Mouse (Mus musculus): ENCODE data around the gene Etfrf1.

Etfrf1 gene

GRCm38 (mm10) chr6:145210816-145211338 is at the start of gene Etfrf1, which contains the start of gene Casc1:
Etfrf1 (plus strand) TSS chr6:145211134.
Casc1 (minus strand) TSS chr6:145211005.
- DNase-seq (ENCODE audit: low read depth, low spot score) = peak; percentile 99

GRCm38 (mm10) chr6:145171892-145172606 is 38.9 kb upstream of the Etfrf1 start:
- no peak for DNase-seq (ENCODE audit: low read depth, low spot score)

- DNase-seq (ENCODE audit: low read depth, low spot score) = peak; percentile 23
Measured at GRCm38 (mm10) chr6:145173781-145174191, 37.1 kb upstream of the Etfrf1 start.

DNA sequence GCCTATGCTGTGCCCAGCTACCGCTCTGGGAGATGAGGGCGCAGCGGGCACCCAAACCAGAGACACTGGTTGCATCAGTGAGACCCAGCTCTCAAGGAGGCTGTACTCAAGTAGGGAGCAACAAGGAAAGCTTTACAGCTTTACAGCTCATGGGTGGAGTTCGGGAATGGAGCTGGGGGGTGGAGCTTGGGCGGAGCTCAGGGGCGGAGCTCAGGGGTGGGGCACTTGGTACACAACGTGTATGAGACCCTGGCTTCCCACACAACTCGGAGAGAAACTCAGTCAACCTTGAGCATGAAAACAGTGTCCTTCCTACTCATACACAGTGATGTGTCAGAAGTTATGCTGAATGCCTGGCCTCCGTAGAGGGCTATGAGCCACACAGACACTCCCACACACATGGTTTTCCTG is 35.4 kb upstream of the Etfrf1 start:
- DNase-seq (ENCODE audit: low read depth, low spot score) = no peak

GRCm38 (mm10) chr6:145176474-145176873 is 34.5 kb upstream of the Etfrf1 start:
- no peak for DNase-seq (ENCODE audit: low read depth, low spot score)

DNA sequence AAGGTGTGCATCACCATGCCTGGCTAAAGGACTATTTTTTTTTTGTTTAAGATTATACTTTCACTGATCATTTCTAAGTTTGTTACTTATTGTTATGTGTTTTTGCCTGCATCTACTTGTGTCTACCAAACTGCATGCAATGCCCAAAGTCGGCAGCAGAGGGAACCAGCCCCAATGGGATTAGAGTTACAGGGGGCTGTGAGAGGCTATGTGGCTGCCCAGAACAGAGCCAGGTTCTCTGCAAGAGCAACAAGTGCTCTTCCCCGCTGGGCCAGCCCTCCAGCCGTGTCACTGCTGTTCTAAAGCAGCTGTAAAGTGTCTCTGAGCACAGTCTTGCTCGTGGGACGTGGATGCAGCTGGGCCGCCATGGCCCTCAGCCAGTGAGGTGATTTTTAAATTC is 31.3 kb upstream of the Etfrf1 start:
- DNase-seq (ENCODE audit: low read depth, low spot score) = peak; percentile 39

GRCm38 (mm10) chr6:145182044-145182443 is 28.9 kb upstream of the Etfrf1 start:
- DNase-seq (ENCODE audit: low read depth, low spot score) = no peak

GRCm38 (mm10) chr6:145186096-145186495 is 24.8 kb upstream of the Etfrf1 start:
- no peak for DNase-seq (ENCODE audit: low read depth, low spot score)

DNA sequence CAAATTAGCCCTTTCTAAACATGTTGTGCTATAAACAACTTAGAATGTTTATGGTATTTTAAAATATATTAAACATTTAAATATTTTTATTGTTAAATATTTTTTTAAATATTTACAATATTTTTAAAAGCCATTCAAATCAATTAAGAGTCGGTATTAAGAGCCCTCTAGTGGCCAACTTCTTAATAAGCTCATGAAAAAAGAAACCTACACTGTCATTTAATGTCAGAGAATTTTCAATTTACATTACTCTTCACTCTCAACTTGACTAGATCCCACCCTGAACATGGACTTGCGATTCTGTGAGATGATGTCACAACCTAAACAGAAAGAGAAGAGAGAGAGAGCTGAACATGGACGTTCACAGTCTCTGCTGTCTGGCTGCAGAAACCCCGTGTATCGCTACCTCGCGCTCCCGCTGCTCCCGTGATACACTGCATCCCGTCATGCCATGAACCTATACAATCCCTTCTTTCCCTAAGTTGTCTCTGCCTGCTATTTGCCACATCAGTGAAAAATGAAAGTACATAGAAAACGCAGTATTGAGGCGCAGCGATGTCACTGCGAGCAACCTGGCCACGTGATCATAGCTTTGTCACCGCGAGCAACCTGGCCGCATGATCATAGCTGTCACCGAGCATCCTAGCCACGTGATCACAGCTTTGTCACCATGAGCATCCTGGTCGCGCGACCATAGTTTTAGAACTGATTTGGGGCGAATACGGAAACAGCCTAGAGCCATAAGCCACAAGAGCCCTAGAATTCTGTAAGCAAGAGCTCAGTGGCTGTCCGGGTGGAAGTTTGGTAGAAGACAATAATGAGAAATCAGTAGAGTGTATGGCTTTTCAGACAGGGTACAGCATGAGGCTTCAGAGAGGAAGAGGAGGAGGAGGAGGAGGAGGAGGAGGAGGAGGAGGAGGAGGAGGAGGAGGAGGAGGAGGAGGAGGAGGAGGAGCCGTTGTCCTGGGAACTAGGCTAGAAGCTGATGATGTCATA is 23.5 kb upstream of the Etfrf1 start:
- DNase-seq (ENCODE audit: low read depth, low spot score) = peak; percentile 31

GRCm38 (mm10) chr6:145193038-145193437 is 17.9 kb upstream of the Etfrf1 start:
- DNase-seq (ENCODE audit: low read depth, low spot score) = no peak

DNA sequence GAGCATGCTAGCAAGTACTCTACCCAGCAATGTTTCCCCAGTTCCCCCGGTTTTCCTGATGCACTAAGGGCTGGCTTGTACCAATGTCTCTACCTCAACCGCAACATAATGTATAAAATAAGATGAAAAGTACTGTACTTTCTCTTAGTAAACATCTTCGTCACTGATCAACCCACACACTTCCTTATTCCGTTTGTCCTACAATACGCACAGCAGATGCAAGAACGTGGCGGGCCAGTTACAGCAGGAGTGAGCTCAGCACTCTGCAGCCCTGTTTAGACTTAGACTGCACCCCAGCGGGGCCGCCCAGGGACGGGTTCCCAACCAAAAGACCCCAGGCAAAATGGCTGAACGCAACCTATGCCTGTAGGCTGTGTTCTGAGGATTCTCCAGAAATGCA is 17.5 kb upstream of the Etfrf1 start:
- DNase-seq (ENCODE audit: low read depth, low spot score) = no peak

GRCm38 (mm10) chr6:145197949-145198686 is 12.8 kb upstream of the Etfrf1 start:
- DNase-seq (ENCODE audit: low read depth, low spot score) = no peak

GRCm38 (mm10) chr6:145202432-145203125 is 8.4 kb upstream of the Etfrf1 start:
- DNase-seq (ENCODE audit: low read depth, low spot score) = no peak

DNA sequence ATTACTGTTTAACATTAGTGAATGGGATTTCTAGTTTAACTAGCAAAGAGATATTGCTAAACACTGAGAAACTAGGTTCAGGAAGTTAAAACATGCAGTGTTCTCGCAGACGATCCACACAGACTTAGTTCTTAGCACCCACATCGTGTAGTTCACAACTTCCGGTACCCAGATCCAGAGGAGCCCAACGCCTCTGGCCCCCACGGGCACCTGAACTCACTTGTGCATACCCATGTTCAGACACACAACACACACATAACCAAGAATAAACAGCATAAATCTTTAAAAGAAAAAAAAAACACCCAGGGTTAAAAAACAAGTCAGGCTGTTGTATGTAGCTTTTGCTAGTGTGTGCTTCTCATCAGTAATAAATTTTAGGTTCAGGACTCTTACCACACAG is 6.5 kb upstream of the Etfrf1 start:
- no peak for DNase-seq (ENCODE audit: low read depth, low spot score)

GRCm38 (mm10) chr6:145205142-145205541 is 5.8 kb upstream of the Etfrf1 start:
- DNase-seq (ENCODE audit: low read depth, low spot score) = no peak

GRCm38 (mm10) chr6:145210056-145210680 is 766 bp upstream of the Etfrf1 start:
- DNase-seq (ENCODE audit: low read depth, low spot score) = no peak

DNA sequence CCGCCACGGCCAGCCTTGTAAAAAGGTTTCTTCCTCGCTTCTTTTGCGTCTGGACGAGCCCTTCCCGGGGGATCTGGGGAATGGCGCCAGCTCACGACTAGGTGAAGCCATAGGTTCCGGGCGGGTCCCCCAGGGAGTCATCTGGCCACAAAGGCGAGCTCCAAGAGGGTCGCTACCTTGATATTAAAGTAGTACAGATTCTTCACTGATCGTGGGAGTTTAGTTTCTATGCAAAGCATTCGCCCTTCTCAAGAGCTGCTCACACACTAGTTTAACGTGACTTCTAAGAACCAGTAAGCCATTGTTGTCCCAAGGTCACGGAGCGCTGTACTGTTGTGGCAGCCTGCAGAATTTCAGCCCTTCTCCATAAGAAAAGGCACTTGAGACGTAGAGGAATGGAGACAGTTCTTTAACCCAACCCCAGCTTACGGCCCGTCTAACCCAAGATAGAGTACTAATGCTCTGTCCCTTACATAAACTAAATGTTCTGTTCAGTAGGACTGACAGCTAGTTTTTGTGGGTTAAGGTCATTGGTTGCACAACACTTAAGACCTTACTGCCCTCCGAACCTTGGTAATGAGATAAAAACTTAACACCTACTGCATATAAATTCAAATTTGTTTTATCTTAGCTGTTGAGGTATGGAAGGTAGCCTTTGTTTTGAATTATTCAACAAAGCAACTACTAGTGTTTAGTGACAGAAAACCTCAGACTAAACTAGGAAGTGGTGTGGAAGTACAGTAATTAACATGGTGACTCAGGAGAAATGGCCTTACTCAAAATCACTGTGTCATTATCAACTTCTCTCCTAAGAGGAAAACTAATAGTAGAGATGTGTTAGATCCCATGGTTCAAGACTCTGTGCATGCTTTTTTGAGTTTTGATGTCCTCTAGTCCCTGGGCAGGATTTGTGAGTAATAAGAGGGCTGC is 707 bp downstream of the Etfrf1 start:
- no peak for DNase-seq (ENCODE audit: low read depth, low spot score)

DNA sequence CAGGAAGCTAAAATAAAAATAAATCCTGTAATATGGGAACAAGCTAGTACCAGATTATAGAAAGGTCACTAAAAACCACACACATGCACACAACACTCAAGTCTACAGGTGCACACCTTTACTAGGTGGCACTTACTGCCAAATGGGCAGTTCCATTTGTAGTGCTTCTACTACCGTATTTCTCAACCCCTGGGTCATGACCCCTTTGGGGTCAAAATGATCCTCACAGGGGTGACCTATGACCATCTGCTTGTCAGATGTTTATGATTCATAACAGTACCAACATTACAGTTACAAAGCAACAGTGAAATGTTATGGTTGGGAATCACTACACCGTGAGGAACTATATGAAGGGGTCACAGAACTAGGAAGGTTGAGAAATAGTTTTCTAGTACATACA is 3.0 kb downstream of the Etfrf1 start:
- DNase-seq (ENCODE audit: low read depth, low spot score) = no peak

DNA sequence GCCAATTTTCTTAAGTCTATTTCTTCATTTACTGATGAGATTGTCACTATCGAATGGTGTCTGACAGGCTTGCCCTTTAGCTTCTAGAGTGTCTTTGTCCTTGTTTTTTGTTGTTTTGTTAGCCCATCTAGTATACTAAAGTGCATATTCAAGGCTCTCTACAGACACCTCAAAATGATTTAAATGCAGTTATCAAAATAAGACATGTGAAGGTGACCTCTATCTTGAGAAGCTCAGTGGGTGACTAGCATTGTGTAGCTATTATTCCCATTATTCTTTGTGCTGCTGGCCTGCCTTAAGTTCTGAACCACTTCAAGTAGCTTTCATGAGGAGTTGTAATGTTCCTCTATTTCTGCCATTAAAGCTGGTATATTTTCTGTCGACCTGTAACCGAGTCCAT is 4.9 kb downstream of the Etfrf1 start:
- no peak for DNase-seq (ENCODE audit: low read depth, low spot score)
